Mouse (Mus musculus) bone marrow macrophage, adult 2 months (primary cell): ENCODE data around the gene Plcb4.

Experiments
- CTCF ChIP-seq: IDR thresholded peaks from 2 replicates; pipeline ENCODE4 v1.5.1; 2012; ENCODE audit warnings: low read depth, mild to moderate bottlenecking, low read length, moderate library complexity
- POLR2A ChIP-seq: IDR thresholded peaks from 2 replicates; pipeline ENCODE4 v1.6.1; 2012; ENCODE audit warnings: mild to moderate bottlenecking, low read depth, low read length, borderline replicate concordance

- TF ChIP-seq POLR2A = no peak
- no peak for TF ChIP-seq CTCF
Observed at GRCm38 (mm10) chr2:135724489-135724888, 65.7 kb downstream of the Plcb4 start.
